Mouse (Mus musculus) midbrain, embryonic 14.5 days (tissue): ENCODE results near the gene Fgf22. TPM values are rescaled to one million over a fixed set of nuclear protein-coding genes. Genes with fewer than 3 reads are reported as not detected.
A peak's percentile ranks its signal among the peaks of the same experiment; 100 is the strongest.

Source experiments
- ATAC-seq: fragments of 200-750 bp; cut with Nextera tagmentation; 2 replicates; pipeline ENCODE4 v1.8.0; 2017; ENCODE audit warnings: moderate number of reproducible peaks, moderate library complexity; ENCODE audit not compliant: low FRiP score, low TSS enrichment
- DNase-seq: peaks from one replicate; pipeline ENCODE4 v3.0.0-alpha.2; 2015
- H3K27ac ChIP-seq: fragments of 300-500 bp; sonication (generic); replicated peaks from 2 replicates; pipeline ENCODE4 v1.5.1; 2014; ENCODE audit warnings: mild to moderate bottlenecking, low read depth, low read length, moderate library complexity
- H3K27me3 ChIP-seq: fragments of 300-500 bp; sonication (generic); 2 replicates; pipeline ENCODE4 v1.6.1; 2014; ENCODE audit warnings: low read length, control low read depth, mixed read lengths; ENCODE audit not compliant: control insufficient read depth, insufficient read depth
- H3K36me3 ChIP-seq: fragments of 300-500 bp; sonication (generic); 2 replicates; pipeline ENCODE4 v1.6.1; 2014; ENCODE audit warnings: low read length, control low read depth; ENCODE audit not compliant: control insufficient read depth, insufficient read depth
- H3K4me1 ChIP-seq: fragments of 300-500 bp; sonication (generic); 2 replicates; pipeline ENCODE4 v1.6.1; 2014; ENCODE audit warnings: mild to moderate bottlenecking, antibody characterized with exemption, low read length, control low read depth; ENCODE audit not compliant: control insufficient read depth, insufficient read depth
- H3K4me2 ChIP-seq: fragments of 300-500 bp; sonication (generic); 2 replicates; pipeline ENCODE4 v1.6.1; 2014; ENCODE audit warnings: mild to moderate bottlenecking, low read length, moderate library complexity
- H3K4me3 ChIP-seq: fragments of 300-500 bp; sonication (generic); replicated peaks from 2 replicates; pipeline ENCODE4 v1.5.1; 2014; ENCODE audit warnings: low read depth, low read length
- H3K9ac ChIP-seq: fragments of 300-500 bp; sonication (generic); replicated peaks from 2 replicates; pipeline ENCODE4 v1.6.1; 2014; ENCODE audit warnings: mild to moderate bottlenecking, low read length, moderate library complexity
- H3K9me3 ChIP-seq: fragments of 300-500 bp; sonication (generic); 2 replicates; pipeline ENCODE4 v1.6.1; 2016; ENCODE audit warnings: low read length, control low read depth, mixed read lengths; ENCODE audit not compliant: control insufficient read depth
- WGBS: fragments of 180-500 bp; shearing (Covaris S2); extraction: QIAGEN DNeasy Blood & Tissue Kit; methylation state at CpG from one replicate; pipeline ENCODE4 v1.1.7; 2014; 5-methylcytosine and 5-hydroxymethylcytosine counted together
- polyA plus RNA-seq: library from polyadenylated mRNA; unstranded; fragments of >200 nt; fragmentation: Nextera tagmentation; extraction: Ambion mirVana; gene quantifications from 2 replicates; pipeline ENCODE4 v1.2.1, GENCODE M21; 2014

Fgf22 gene
- polyA plus RNA-seq, 1 experiment from 2014 or later = 0.87 TPM

- no peak overlapping the region for H3K9ac ChIP-seq
- H3K4me1 ChIP-seq = peaks cover 36% of the 10 kb centered on the region
- no peak overlapping the region for H3K4me2 ChIP-seq
- peaks cover 47% of the 10 kb centered on the region for H3K36me3 ChIP-seq
- ATAC-seq (no peak), DNase-seq (no peak)
- H3K27me3 ChIP-seq = no peaks in the 10 kb centered on the region
- no peaks in the 10 kb centered on the region for H3K9me3 ChIP-seq
- H3K4me3 ChIP-seq = no peak overlapping the region
- H3K27ac ChIP-seq = peak overlapping the region; percentile 26; the same call in 1 of the 2 replicates
- 84% methylated on average over 10 of the region's 10 CpGs for WGBS
Measured at GRCm38 (mm10) chr10:79806972-79807371, 52.1 kb downstream of the Fgf22 start.

GRCm38 (mm10) chr10:79807826-79808225 lies 53.0 kb downstream of the Fgf22 start:
- no peaks in the 10 kb centered on the region for H3K27me3 ChIP-seq
- peak overlapping the region; percentile 46 for H3K27ac ChIP-seq
- no peaks in the 10 kb centered on the region for H3K9me3 ChIP-seq
- no peak overlapping the region for H3K4me3 ChIP-seq
- peaks cover 54% of the 10 kb centered on the region for H3K36me3 ChIP-seq
- peaks cover 27% of the 10 kb centered on the region for H3K4me1 ChIP-seq
- DNase-seq = no peak
- no peak for ATAC-seq
- H3K9ac ChIP-seq = no peak overlapping the region
- 45% methylated on average over 11 of the region's 11 CpGs for WGBS
- no peak overlapping the region for H3K4me2 ChIP-seq

Other genes with a start within 250 kb of the Fgf22 start
- 14.7 and 19.1 TPM in 2 replicates for gene Plpp2, start 221.3 kb upstream of the Fgf22 start, polyA plus RNA-seq
- gene Mier2, start 199.9 kb upstream of the Fgf22 start, polyA plus RNA-seq = 48.8 and 64.3 TPM in 2 replicates
- gene Theg, start 167.7 kb upstream of the Fgf22 start, polyA plus RNA-seq = not detected in 2 replicates
- gene C2cd4c, start 141.1 kb upstream of the Fgf22 start, polyA plus RNA-seq = 0.84 and 1.4 TPM in 2 replicates
- 17.2 and 21.6 TPM in 2 replicates for gene Shc2, start 117.2 kb upstream of the Fgf22 start, polyA plus RNA-seq
- 0.17 and 0.40 TPM in 2 replicates for gene Odf3l2, start 109.3 kb upstream of the Fgf22 start, polyA plus RNA-seq
- gene Madcam1, start 90.5 kb upstream of the Fgf22 start, polyA plus RNA-seq = 0.31 and 1.00 TPM in 2 replicates
- gene Tpgs1, start 85.7 kb upstream of the Fgf22 start, polyA plus RNA-seq = 94.4 and 110 TPM in 2 replicates
- 80.4 and 94.9 TPM in 2 replicates for gene Cdc34, start 72.9 kb upstream of the Fgf22 start, polyA plus RNA-seq
- gene Gzmm, start 66.1 kb upstream of the Fgf22 start, polyA plus RNA-seq = 1.1 and 1.5 TPM in 2 replicates
- gene Bsg, start 50.6 kb upstream of the Fgf22 start, polyA plus RNA-seq = 680 and 689 TPM in 2 replicates
- gene Hcn2, start 38.4 kb upstream of the Fgf22 start, polyA plus RNA-seq = 0.89 and 1.9 TPM in 2 replicates
- 35.9 and 39.8 TPM in 2 replicates for gene Polrmt, start 8.5 kb upstream of the Fgf22 start, polyA plus RNA-seq
- gene Rnf126, start 11.9 kb downstream of the Fgf22 start, polyA plus RNA-seq = 92.8 and 94.6 TPM in 2 replicates
- gene Fstl3, start 22.2 kb downstream of the Fgf22 start, polyA plus RNA-seq = 0.80 and 1.5 TPM in 2 replicates
- gene Prss57, start 35.9 kb downstream of the Fgf22 start, polyA plus RNA-seq = 0.30 TPM in 1 of 2 replicates, not detected in the other
- 270 and 307 TPM in 2 replicates for gene Palm, start 38.5 kb downstream of the Fgf22 start, polyA plus RNA-seq
- 0.45 and 1.5 TPM in 2 replicates for gene Misp, start 65.9 kb downstream of the Fgf22 start, polyA plus RNA-seq
- gene Ptbp1, start 99.4 kb downstream of the Fgf22 start, polyA plus RNA-seq = 47.5 and 74.0 TPM in 2 replicates
- gene Prtn3, start 119.4 kb downstream of the Fgf22 start, polyA plus RNA-seq = 14.9 and 16.7 TPM in 2 replicates
- 342 and 375 TPM in 2 replicates for gene Plppr3, start 119.6 kb downstream of the Fgf22 start, polyA plus RNA-seq
- not detected in 2 replicates for gene Elane, start 131.2 kb downstream of the Fgf22 start, polyA plus RNA-seq
- gene Cfd, start 135.8 kb downstream of the Fgf22 start, polyA plus RNA-seq = not detected in 2 replicates
- 57.2 and 58.8 TPM in 2 replicates for gene Med16, start 153.8 kb downstream of the Fgf22 start, polyA plus RNA-seq
- gene Gm26602, start 155.8 kb downstream of the Fgf22 start, polyA plus RNA-seq = 3.5 and 8.6 TPM in 2 replicates
- 2.4 and 2.9 TPM in 2 replicates for gene Kiss1r, start 161.9 kb downstream of the Fgf22 start, polyA plus RNA-seq
- gene R3hdm4, start 166.1 kb downstream of the Fgf22 start, polyA plus RNA-seq = 220 and 229 TPM in 2 replicates
- 2.4 and 4.0 TPM in 2 replicates for gene Arid3a, start 172.0 kb downstream of the Fgf22 start, polyA plus RNA-seq
- 89.6 and 117 TPM in 2 replicates for gene Wdr18, start 205.1 kb downstream of the Fgf22 start, polyA plus RNA-seq
- 0.39 and 0.53 TPM in 2 replicates for gene Grin3b, start 215.6 kb downstream of the Fgf22 start, polyA plus RNA-seq
- 20.7 and 28.4 TPM in 2 replicates for gene Tmem259, start 229.3 kb downstream of the Fgf22 start, polyA plus RNA-seq
- 10.9 and 35.0 TPM in 2 replicates for gene Cnn2, start 233.5 kb downstream of the Fgf22 start, polyA plus RNA-seq
- gene Abca7, start 241.4 kb downstream of the Fgf22 start, polyA plus RNA-seq = 3.7 and 4.1 TPM in 2 replicates